Mouse (Mus musculus): ENCODE measurements around the gene Bub1. TPM values are rescaled to one million over a fixed set of nuclear protein-coding genes. Genes with fewer than 3 reads are reported as not detected.

Bub1 gene
- polyA plus RNA-seq, 1 experiment from 2014 or later, result 1.4 TPM

GRCm38 (mm10) chr2:127751849-127752610 is 79.6 kb downstream of the Bub1 start:
- Histone ChIP-seq H3K9ac (replicated peaks; ENCODE audit: low read depth) (no peak overlapping the region), H3K36me3 (ENCODE audit: insufficient read depth, low read length) (no peaks in the 10 kb centered on the region), H3K27ac (ENCODE audit: low read length) (no peak overlapping the region), H3K4me1 (ENCODE audit: insufficient read depth, low read depth, low read length) (no peaks in the 10 kb centered on the region), H3K4me3 (ENCODE audit: low read depth, low read length) (no peak overlapping the region), H3K27me3 (replicated peaks; ENCODE audit: insufficient read depth, low read length) (no peaks in the 10 kb centered on the region), H3K4me2 (replicated peaks; ENCODE audit: low read depth, low read length) (no peak overlapping the region), H3K9me3 (ENCODE audit: low read length) (no peaks in the 10 kb centered on the region)
- no peak for TF ChIP-seq CTCF (IDR thresholded peaks at IDR 0.05)
- DNase-seq (ENCODE audit: low spot score) (no peak), ATAC-seq (no peak)
- WGBS, result 76% methylated on average over 11 of the region's 11 CpGs

Other genes starting within 250 kb of the Bub1 start
- 2.0 and 2.1 TPM in 2 replicates for gene Zfp661, start 244.8 kb downstream of the Bub1 start, polyA plus RNA-seq (2015; fragmentation: Nextera tagmentation; extraction: Ambion mirVana)
- 64.1 and 70.1 TPM in 2 replicates for gene Mrps5, start 244.6 kb downstream of the Bub1 start, polyA plus RNA-seq (2015; fragmentation: Nextera tagmentation; extraction: Ambion mirVana)
- gene Mal, start 175.2 kb downstream of the Bub1 start, polyA plus RNA-seq (2015; fragmentation: Nextera tagmentation; extraction: Ambion mirVana), result 49.5 and 49.8 TPM in 2 replicates
- 4.1 and 5.8 TPM in 2 replicates for gene Mall, start 101.9 kb downstream of the Bub1 start, polyA plus RNA-seq (2015; fragmentation: Nextera tagmentation; extraction: Ambion mirVana)
- gene Nphp1, start 43.0 kb downstream of the Bub1 start, polyA plus RNA-seq (2015; fragmentation: Nextera tagmentation; extraction: Ambion mirVana), result 21.5 and 22.6 TPM in 2 replicates
- 40.4 and 42.7 TPM in 2 replicates for gene Mtln, start 39.4 kb downstream of the Bub1 start, polyA plus RNA-seq (2015; fragmentation: Nextera tagmentation; extraction: Ambion mirVana)
- gene Acoxl, start 7.0 kb upstream of the Bub1 start, polyA plus RNA-seq (2015; fragmentation: Nextera tagmentation; extraction: Ambion mirVana), result 16.1 and 17.0 TPM in 2 replicates